Mouse (Mus musculus): ENCODE data around the gene Qars. TPM values are rescaled to one million over a fixed set of nuclear protein-coding genes. Genes with fewer than 3 reads are reported as not detected.

Qars gene
- polyA plus RNA-seq, 1 experiment from 2014 or later = 138 TPM

GRCm38 (mm10) chr9:108506901-108507300 is 605 bp upstream of the Qars start:
- no peak overlapping the region for H3K27ac ChIP-seq (replicated peaks; ENCODE audit: low read depth, low read length)

GRCm38 (mm10) chr9:108508776-108509175 is 1.3 kb downstream of the Qars start:
- peak overlapping the region; percentile 74 for H3K4me2 ChIP-seq (ENCODE audit: low read depth, severe bottlenecking)
- DNase-seq (ENCODE audit: low spot score) = no peak
- H3K27ac ChIP-seq (replicated peaks; ENCODE audit: low read depth, low read length) = no peak overlapping the region
- H3K4me1 ChIP-seq (ENCODE audit: control insufficient read depth, insufficient read depth, low read length) = peaks cover 6% of the 10 kb centered on the region; the same call in 1 of the 2 replicates
- H3K27me3 ChIP-seq (ENCODE audit: control insufficient read depth, insufficient read depth, low read length) = no peaks in the 10 kb centered on the region
- H3K4me3 ChIP-seq (ENCODE audit: low read depth, low read length) = peak overlapping the region; percentile 51
- peaks cover 17% of the 10 kb centered on the region for H3K36me3 ChIP-seq (ENCODE audit: control insufficient read depth, insufficient read depth, low read length)
- no peak for ATAC-seq (ENCODE audit: insufficient number of reproducible peaks, low FRiP score, low TSS enrichment, low read depth)
- no peaks in the 10 kb centered on the region for H3K9me3 ChIP-seq (ENCODE audit: control insufficient read depth, low read length)
- 92% methylated on average over 7 of the region's 7 CpGs for WGBS
- H3K9ac ChIP-seq (ENCODE audit: low read length) = no peak overlapping the region

More at GRCm38 (mm10) chr9:108506901-108507300, 605 bp upstream of the Qars start:
- Histone ChIP-seq H3K4me1 (ENCODE audit: control insufficient read depth, insufficient read depth, low read length) (peaks cover 6% of the 10 kb centered on the region; the same call in 1 of the 2 replicates), H3K36me3 (ENCODE audit: control insufficient read depth, insufficient read depth, low read length) (peaks cover 6% of the 10 kb centered on the region), H3K9ac (ENCODE audit: low read length) (no peak overlapping the region), H3K4me2 (ENCODE audit: low read depth, severe bottlenecking) (peak overlapping the region; percentile 74; the same call in 1 of the 2 replicates), H3K4me3 (ENCODE audit: low read depth, low read length) (no peak overlapping the region), H3K9me3 (ENCODE audit: control insufficient read depth, low read length) (no peaks in the 10 kb centered on the region), H3K27me3 (ENCODE audit: control insufficient read depth, insufficient read depth, low read length) (no peaks in the 10 kb centered on the region)
- 80% methylated on average over 7 of the region's 7 CpGs for WGBS
- DNase-seq (ENCODE audit: low spot score) = no peak
- ATAC-seq (ENCODE audit: insufficient number of reproducible peaks, low FRiP score, low TSS enrichment, low read depth) = no peak

GRCm38 (mm10) chr9:108516380-108517251 is 9.1 kb downstream of the Qars start, which contains the start of gene Qrich1:
Qrich1 (plus strand) TSS chr9:108516806.
- no peaks in the 10 kb centered on the region for H3K27me3 ChIP-seq (ENCODE audit: control insufficient read depth, insufficient read depth, low read length)
- peak within 1 kb of the TSS; percentile 96 for H3K4me3 ChIP-seq (ENCODE audit: low read depth, low read length)
- H3K9me3 ChIP-seq (ENCODE audit: control insufficient read depth, low read length) = no peaks in the 10 kb centered on the region
- peak within 1 kb of the TSS; percentile 98 for H3K9ac ChIP-seq (ENCODE audit: low read length)
- H3K36me3 ChIP-seq (ENCODE audit: control insufficient read depth, insufficient read depth, low read length) = peaks cover 24% of the 10 kb centered on the region; the same call in 1 of the 2 replicates
- H3K27ac ChIP-seq (replicated peaks; ENCODE audit: low read depth, low read length) = peak within 1 kb of the TSS; percentile 98
- peak within 1 kb of the TSS; percentile 82 for H3K4me2 ChIP-seq (ENCODE audit: low read depth, severe bottlenecking)
- 1% methylated on average over 52 of the region's 55 CpGs for WGBS
- DNase-seq (ENCODE audit: low spot score) (peak; percentile 97), ATAC-seq (ENCODE audit: insufficient number of reproducible peaks, low FRiP score, low TSS enrichment, low read depth) (peak; percentile 93)
- H3K4me1 ChIP-seq (ENCODE audit: control insufficient read depth, insufficient read depth, low read length) = peaks cover 3% of the 10 kb centered on the region; the same call in 1 of the 2 replicates

- Histone ChIP-seq H3K27ac (replicated peaks; ENCODE audit: low read depth, low read length) (peak overlapping the region; percentile 98), H3K4me2 (ENCODE audit: low read depth, severe bottlenecking) (peak overlapping the region; percentile 82), H3K4me3 (ENCODE audit: low read depth, low read length) (peak overlapping the region; percentile 96), H3K9ac (ENCODE audit: low read length) (peak overlapping the region; percentile 98), H3K4me1 (ENCODE audit: control insufficient read depth, insufficient read depth, low read length) (peaks cover 3% of the 10 kb centered on the region; the same call in 1 of the 2 replicates), H3K27me3 (ENCODE audit: control insufficient read depth, insufficient read depth, low read length) (no peaks in the 10 kb centered on the region), H3K9me3 (ENCODE audit: control insufficient read depth, low read length) (no peaks in the 10 kb centered on the region), H3K36me3 (ENCODE audit: control insufficient read depth, insufficient read depth, low read length) (peaks cover 24% of the 10 kb centered on the region; the same call in 1 of the 2 replicates)
- under 1% methylated on average over 72 of the region's 95 CpGs for WGBS
- DNase-seq (ENCODE audit: low spot score) = peak; percentile 89
- ATAC-seq (ENCODE audit: insufficient number of reproducible peaks, low FRiP score, low TSS enrichment, low read depth) = peak; percentile 85
Observed at GRCm38 (mm10) chr9:108517253-108517930, 9.9 kb downstream of the Qars start.

GRCm38 (mm10) chr9:108517931-108518332 is 10.4 kb downstream of the Qars start:
- DNase-seq (ENCODE audit: low spot score) = no peak
- Histone ChIP-seq H3K9me3 (ENCODE audit: control insufficient read depth, low read length) (no peaks in the 10 kb centered on the region), H3K4me1 (ENCODE audit: control insufficient read depth, insufficient read depth, low read length) (peaks cover 3% of the 10 kb centered on the region; the same call in 1 of the 2 replicates), H3K4me3 (ENCODE audit: low read depth, low read length) (peak overlapping the region; percentile 96), H3K27ac (replicated peaks; ENCODE audit: low read depth, low read length) (peak overlapping the region; percentile 98), H3K4me2 (ENCODE audit: low read depth, severe bottlenecking) (peak overlapping the region; percentile 69), H3K9ac (ENCODE audit: low read length) (peak overlapping the region; percentile 98), H3K27me3 (ENCODE audit: control insufficient read depth, insufficient read depth, low read length) (no peaks in the 10 kb centered on the region), H3K36me3 (ENCODE audit: control insufficient read depth, insufficient read depth, low read length) (peaks cover 21% of the 10 kb centered on the region; the same call in 1 of the 2 replicates)
- WGBS = under 1% methylated on average over 13 of the region's 13 CpGs
- no peak for ATAC-seq (ENCODE audit: insufficient number of reproducible peaks, low FRiP score, low TSS enrichment, low read depth)

GRCm38 (mm10) chr9:108521604-108522003 is 14.1 kb downstream of the Qars start:
- no peak overlapping the region for H3K27ac ChIP-seq (replicated peaks; ENCODE audit: low read depth, low read length)
- peaks cover 2% of the 10 kb centered on the region; the same call in 1 of the 2 replicates for H3K36me3 ChIP-seq (ENCODE audit: control insufficient read depth, insufficient read depth, low read length)
- no peak for DNase-seq (ENCODE audit: low spot score)
- no peaks in the 10 kb centered on the region for H3K9me3 ChIP-seq (ENCODE audit: control insufficient read depth, low read length)
- 0 out of 2 replicates have a peak, but pooled peaks cover 3% of the 10 kb centered on the region for H3K4me1 ChIP-seq (ENCODE audit: control insufficient read depth, insufficient read depth, low read length)
- 94% methylated on average over 2 of the region's 2 CpGs for WGBS
- no peak for ATAC-seq (ENCODE audit: insufficient number of reproducible peaks, low FRiP score, low TSS enrichment, low read depth)
- no peaks in the 10 kb centered on the region for H3K27me3 ChIP-seq (ENCODE audit: control insufficient read depth, insufficient read depth, low read length)
- no peak overlapping the region for H3K4me2 ChIP-seq (ENCODE audit: low read depth, severe bottlenecking)
- H3K9ac ChIP-seq (ENCODE audit: low read length) = no peak overlapping the region
- H3K4me3 ChIP-seq (ENCODE audit: low read depth, low read length) = no peak overlapping the region

GRCm38 (mm10) chr9:108523341-108523740 is 15.8 kb downstream of the Qars start:
- 96% methylated on average over 4 of the region's 4 CpGs for WGBS
- H3K36me3 ChIP-seq (ENCODE audit: control insufficient read depth, insufficient read depth, low read length) = peaks cover 5% of the 10 kb centered on the region

GRCm38 (mm10) chr9:108525400-108525799 is 17.9 kb downstream of the Qars start:
- Histone ChIP-seq H3K27ac (replicated peaks; ENCODE audit: low read depth, low read length) (no peak overlapping the region), H3K4me2 (ENCODE audit: low read depth, severe bottlenecking) (no peak overlapping the region), H3K27me3 (ENCODE audit: control insufficient read depth, insufficient read depth, low read length) (no peaks in the 10 kb centered on the region), H3K4me3 (ENCODE audit: low read depth, low read length) (no peak overlapping the region), H3K36me3 (ENCODE audit: control insufficient read depth, insufficient read depth, low read length) (peaks cover 11% of the 10 kb centered on the region), H3K4me1 (ENCODE audit: control insufficient read depth, insufficient read depth, low read length) (no peaks in the 10 kb centered on the region), H3K9me3 (ENCODE audit: control insufficient read depth, low read length) (no peaks in the 10 kb centered on the region), H3K9ac (ENCODE audit: low read length) (no peak overlapping the region)
- DNase-seq (ENCODE audit: low spot score) (no peak), ATAC-seq (ENCODE audit: insufficient number of reproducible peaks, low FRiP score, low TSS enrichment, low read depth) (no peak)
- WGBS = 86% methylated on average over 3 of the region's 3 CpGs

More at GRCm38 (mm10) chr9:108523341-108523740, 15.8 kb downstream of the Qars start:
- Histone ChIP-seq H3K9ac (ENCODE audit: low read length) (no peak overlapping the region), H3K4me3 (ENCODE audit: low read depth, low read length) (no peak overlapping the region), H3K27me3 (ENCODE audit: control insufficient read depth, insufficient read depth, low read length) (no peaks in the 10 kb centered on the region), H3K4me1 (ENCODE audit: control insufficient read depth, insufficient read depth, low read length) (0 out of 2 replicates have a peak, but pooled peaks cover 3% of the 10 kb centered on the region), H3K9me3 (ENCODE audit: control insufficient read depth, low read length) (no peaks in the 10 kb centered on the region), H3K4me2 (ENCODE audit: low read depth, severe bottlenecking) (no peak overlapping the region), H3K27ac (replicated peaks; ENCODE audit: low read depth, low read length) (no peak overlapping the region)
- no peak for ATAC-seq (ENCODE audit: insufficient number of reproducible peaks, low FRiP score, low TSS enrichment, low read depth)
- no peak for DNase-seq (ENCODE audit: low spot score)

Data from limb, embryonic 11.5 days (tissue).